Mouse (Mus musculus): ENCODE measurements around the gene Gm20503. TPM values are rescaled to one million over a fixed set of nuclear protein-coding genes. Genes with fewer than 3 reads are reported as not detected.
A peak's percentile ranks its signal among the peaks of the same experiment; 100 is the strongest.

Gm20503 gene
- polyA plus RNA-seq, 1 experiment, result not detected

GRCm38 (mm10) chr4:58985157-58985648, 17.8 kb upstream of the Gm20503 start:
- H3K27me3 ChIP-seq (ENCODE audit: control insufficient read depth, insufficient read depth, low read length), result no peaks in the 10 kb centered on the region; the same call in none of the 2 replicates
- TF ChIP-seq CTCF (IDR thresholded peaks at IDR 0.05; ENCODE audit: borderline replicate concordance, insufficient read depth, low read depth, low read length) (peak; percentile 62), POLR2A (IDR thresholded peaks at IDR 0.05; ENCODE audit: borderline replicate concordance, insufficient read depth, low read length) (no peak)
- peak; percentile 50 to 72 for DNase-seq
- WGBS, result 16% methylated on average over 7 of the region's 7 CpGs
- H3K4me3 ChIP-seq (replicated peaks; ENCODE audit: insufficient read depth, low read depth, low read length), result no peak overlapping the region
- H3K4me1 ChIP-seq (ENCODE audit: control insufficient read depth, insufficient read depth, low read length), result no peaks in the 10 kb centered on the region; the same call in 1 of the 2 replicates
- no peak overlapping the region for H3K27ac ChIP-seq (ENCODE audit: insufficient read depth, low read length)

- DNase-seq, result peak; percentile 70 to 74
- Histone ChIP-seq H3K4me1 (ENCODE audit: control insufficient read depth, insufficient read depth, low read length) (no peaks in the 10 kb centered on the region; the same call in 1 of the 2 replicates), H3K27ac (ENCODE audit: insufficient read depth, low read length) (no peak within 1 kb of the TSS), H3K4me3 (replicated peaks; ENCODE audit: insufficient read depth, low read depth, low read length) (peak within 1 kb of the TSS; percentile 42), H3K27me3 (ENCODE audit: control insufficient read depth, insufficient read depth, low read length) (no peaks in the 10 kb centered on the region; the same call in none of the 2 replicates)
- WGBS, result 1% methylated on average over 28 of the region's 28 CpGs
- no peak for TF ChIP-seq CTCF (IDR thresholded peaks at IDR 0.05; ENCODE audit: borderline replicate concordance, insufficient read depth, low read depth, low read length)
- TF ChIP-seq POLR2A (IDR thresholded peaks at IDR 0.05; ENCODE audit: borderline replicate concordance, insufficient read depth, low read length), result no peak
Measured at GRCm38 (mm10) chr4:58986540-58987190, 16.3 kb upstream of the Gm20503 start, which contains the start of gene Ptgr1. TSS of gene Ptgr1 (minus strand) at chr4:58987119.

DNA sequence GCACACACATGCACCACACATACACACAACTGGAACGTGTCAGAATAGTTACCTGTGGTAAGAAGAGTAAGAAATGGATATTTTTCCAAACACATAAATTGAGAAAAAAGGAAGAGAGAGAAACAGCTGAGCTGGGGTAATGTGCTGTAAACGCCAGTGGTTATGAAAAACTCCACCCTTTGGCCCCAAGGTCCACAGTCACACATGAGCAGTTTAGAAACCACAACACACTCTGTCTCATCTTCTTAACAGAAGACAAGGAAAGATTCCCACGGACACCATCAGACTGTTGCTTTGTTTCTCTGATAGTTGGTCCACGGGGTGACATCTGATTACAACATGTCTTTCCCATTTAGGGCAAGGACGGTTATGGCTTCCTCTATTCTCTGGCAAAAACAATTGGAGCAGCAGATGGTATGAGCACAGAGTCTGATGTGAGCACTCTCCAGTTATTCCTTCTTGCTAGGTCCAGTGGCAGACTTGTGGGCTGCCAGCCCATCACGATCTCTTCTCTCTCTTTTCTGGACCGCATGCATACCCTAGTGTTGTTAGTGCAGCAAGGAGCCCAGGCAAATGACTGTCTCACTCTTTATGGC, 13.6 kb upstream of the Gm20503 start:
- TF ChIP-seq CTCF (IDR thresholded peaks at IDR 0.05; ENCODE audit: borderline replicate concordance, insufficient read depth, low read depth, low read length) (no peak), POLR2A (IDR thresholded peaks at IDR 0.05; ENCODE audit: borderline replicate concordance, insufficient read depth, low read length) (no peak)
- no peak for DNase-seq
- WGBS, result 35% methylated on average over 7 of the region's 7 CpGs
- no peak overlapping the region for H3K4me3 ChIP-seq (replicated peaks; ENCODE audit: insufficient read depth, low read depth, low read length)
- H3K27ac ChIP-seq (ENCODE audit: insufficient read depth, low read length), result no peak overlapping the region
- H3K4me1 ChIP-seq (ENCODE audit: control insufficient read depth, insufficient read depth, low read length), result no peaks in the 10 kb centered on the region; the same call in 1 of the 2 replicates
- H3K27me3 ChIP-seq (ENCODE audit: control insufficient read depth, insufficient read depth, low read length), result no peaks in the 10 kb centered on the region; the same call in none of the 2 replicates

- no peak for DNase-seq
- TF ChIP-seq POLR2A (IDR thresholded peaks at IDR 0.05; ENCODE audit: borderline replicate concordance, insufficient read depth, low read length), result no peak
- no peak for TF ChIP-seq CTCF (IDR thresholded peaks at IDR 0.05; ENCODE audit: borderline replicate concordance, insufficient read depth, low read depth, low read length)
- H3K4me3 ChIP-seq (replicated peaks; ENCODE audit: insufficient read depth, low read depth, low read length), result no peak overlapping the region
- 81% methylated on average over 17 of the region's 17 CpGs for WGBS
- H3K27ac ChIP-seq (ENCODE audit: insufficient read depth, low read length), result no peak overlapping the region
- no peaks in the 10 kb centered on the region; the same call in 1 of the 2 replicates for H3K4me1 ChIP-seq (ENCODE audit: control insufficient read depth, insufficient read depth, low read length)
- no peaks in the 10 kb centered on the region; the same call in none of the 2 replicates for H3K27me3 ChIP-seq (ENCODE audit: control insufficient read depth, insufficient read depth, low read length)
Measured at GRCm38 (mm10) chr4:58990609-58991434, 12.2 kb upstream of the Gm20503 start.

GRCm38 (mm10) chr4:58992195-58992594, 10.8 kb upstream of the Gm20503 start:
- Histone ChIP-seq H3K4me3 (replicated peaks; ENCODE audit: insufficient read depth, low read depth, low read length) (no peak overlapping the region), H3K4me1 (ENCODE audit: control insufficient read depth, insufficient read depth, low read length) (no peaks in the 10 kb centered on the region; the same call in 1 of the 2 replicates), H3K27ac (ENCODE audit: insufficient read depth, low read length) (no peak overlapping the region), H3K27me3 (ENCODE audit: control insufficient read depth, insufficient read depth, low read length) (no peaks in the 10 kb centered on the region; the same call in 1 of the 2 replicates)
- 81% methylated on average over 5 of the region's 5 CpGs for WGBS
- TF ChIP-seq CTCF (IDR thresholded peaks at IDR 0.05; ENCODE audit: borderline replicate concordance, insufficient read depth, low read depth, low read length) (no peak), POLR2A (IDR thresholded peaks at IDR 0.05; ENCODE audit: borderline replicate concordance, insufficient read depth, low read length) (no peak)
- DNase-seq, result no peak

GRCm38 (mm10) chr4:58994762-58995161, 8.2 kb upstream of the Gm20503 start, which contains the start of gene Dnajc25:
TSS of gene Dnajc25 (plus strand) at chr4:58995062.
- Histone ChIP-seq H3K4me3 (replicated peaks; ENCODE audit: insufficient read depth, low read depth, low read length) (no peak within 1 kb of the TSS), H3K27ac (ENCODE audit: insufficient read depth, low read length) (no peak within 1 kb of the TSS), H3K27me3 (ENCODE audit: control insufficient read depth, insufficient read depth, low read length) (no peaks in the 10 kb centered on the region), H3K4me1 (ENCODE audit: control insufficient read depth, insufficient read depth, low read length) (no peaks in the 10 kb centered on the region)
- no peak for DNase-seq
- TF ChIP-seq POLR2A (IDR thresholded peaks at IDR 0.05; ENCODE audit: borderline replicate concordance, insufficient read depth, low read length) (no peak), CTCF (IDR thresholded peaks at IDR 0.05; ENCODE audit: borderline replicate concordance, insufficient read depth, low read depth, low read length) (no peak)
- WGBS, result 94% methylated on average over 4 of the region's 4 CpGs

DNA sequence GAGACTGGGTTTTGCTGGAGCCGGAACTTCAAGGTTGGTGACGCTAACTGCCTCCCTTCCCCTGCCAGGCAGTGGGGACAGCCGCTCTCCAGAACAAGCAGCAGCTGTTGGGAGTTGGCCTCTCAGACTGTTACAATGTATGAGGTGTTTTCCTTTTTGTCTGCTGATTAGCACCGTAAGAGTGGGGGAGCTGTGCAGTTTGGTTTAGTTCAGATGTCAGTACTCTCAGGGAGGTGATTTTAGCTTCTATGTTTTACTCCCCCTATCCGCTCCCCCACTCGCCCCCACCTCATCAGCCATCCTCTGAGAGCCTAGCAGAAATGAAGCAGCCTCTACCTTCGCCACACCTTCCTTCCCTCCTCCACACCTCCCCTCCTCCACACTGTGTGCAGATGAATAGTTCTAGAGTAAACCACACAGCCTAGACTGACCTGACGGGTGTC, 7.7 kb upstream of the Gm20503 start:
- DNase-seq, result no peak
- Histone ChIP-seq H3K4me3 (replicated peaks; ENCODE audit: insufficient read depth, low read depth, low read length) (no peak overlapping the region), H3K4me1 (ENCODE audit: control insufficient read depth, insufficient read depth, low read length) (no peaks in the 10 kb centered on the region), H3K27me3 (ENCODE audit: control insufficient read depth, insufficient read depth, low read length) (no peaks in the 10 kb centered on the region), H3K27ac (ENCODE audit: insufficient read depth, low read length) (no peak overlapping the region)
- TF ChIP-seq POLR2A (IDR thresholded peaks at IDR 0.05; ENCODE audit: borderline replicate concordance, insufficient read depth, low read length) (no peak), CTCF (IDR thresholded peaks at IDR 0.05; ENCODE audit: borderline replicate concordance, insufficient read depth, low read depth, low read length) (no peak)
- 78% methylated on average over 8 of the region's 8 CpGs for WGBS

All from cerebellum, adult 2 months (tissue).